Mouse (Mus musculus): ENCODE measurements around the gene Pabpc1l.

DNA sequence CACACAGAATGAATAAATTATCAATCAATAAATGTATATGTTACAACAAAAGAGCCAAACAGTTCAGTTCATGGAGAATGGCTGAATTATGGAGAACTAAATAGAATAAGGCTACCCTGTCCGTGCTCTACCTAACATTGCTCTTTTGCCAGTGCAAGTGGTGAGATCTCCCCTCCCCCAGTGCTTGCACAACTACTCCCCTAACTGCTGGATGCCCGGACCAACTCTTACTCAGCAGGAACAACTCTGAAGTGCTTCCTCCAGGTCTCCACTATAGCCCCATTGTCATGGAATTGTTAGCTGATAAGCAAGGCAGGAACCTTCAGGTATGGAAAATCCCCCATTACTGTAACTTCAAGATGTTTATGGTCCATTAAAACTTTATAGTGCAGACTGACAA is 3.1 kb upstream of the Pabpc1l start:
- TF ChIP-seq CTCF (IDR thresholded peaks at IDR 0.05; ENCODE audit: low read depth) = no peak
- no peak for TF ChIP-seq EP300 (IDR thresholded peaks at IDR 0.05; ENCODE audit: low read depth)
